Mouse (Mus musculus) heart, adult 11 months (tissue): ENCODE results near the gene Krtap19-5.

Experiments
- DNase-seq: peaks from one replicate; pipeline ENCODE4 v3.0.0; 2022

Gene Krtap19-5

GRCm38 (mm10) chr16:88896357-88896756 is at the start of gene Krtap19-5:
Gene Krtap19-5 (minus strand): TSS chr16:88896457.
- DNase-seq, result no peak

DNA sequence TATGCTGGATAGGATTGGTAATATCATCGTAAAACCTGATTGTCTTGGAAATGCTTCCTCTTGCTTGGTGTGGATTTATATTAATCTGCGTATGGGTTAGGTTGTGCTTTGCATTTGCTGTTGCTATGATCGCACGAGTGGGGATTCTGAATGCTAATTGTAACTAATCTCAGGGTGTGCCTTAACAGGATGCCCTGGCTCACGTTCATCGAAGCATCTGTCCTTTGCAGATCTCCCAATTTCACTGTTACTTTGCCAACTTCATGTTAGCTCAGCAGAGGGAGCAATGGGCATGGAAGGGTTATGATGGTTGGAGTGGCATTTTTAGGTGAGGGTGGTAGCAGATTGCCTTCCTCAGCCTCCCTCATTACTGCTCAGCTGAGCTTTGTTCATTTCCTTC is 44.8 kb upstream of the Krtap19-5 start:
- no peak for DNase-seq

GRCm38 (mm10) chr16:88938252-88938651 is 42.0 kb upstream of the Krtap19-5 start:
- DNase-seq, result no peak

DNA sequence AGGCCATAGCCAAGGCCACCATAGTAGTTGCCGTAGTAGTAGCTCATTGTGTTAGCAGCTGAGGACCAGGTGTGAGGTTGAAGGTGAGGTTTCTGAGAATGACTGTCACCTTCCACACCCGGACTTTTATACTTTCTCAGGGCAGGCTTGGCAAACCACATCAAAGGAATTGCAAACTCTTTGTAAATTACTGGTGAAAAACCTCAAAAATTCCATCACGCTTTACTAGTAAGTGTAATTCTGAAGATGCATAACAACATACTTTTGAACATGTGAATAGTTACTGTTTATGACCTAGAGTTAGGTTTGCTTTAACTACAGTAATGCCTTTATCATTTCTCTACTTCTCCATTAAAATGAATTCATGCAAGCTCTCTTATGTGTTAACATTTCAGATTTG is 35.9 kb upstream of the Krtap19-5 start, which contains the start of gene Krtap19-9b:
TSS of gene Krtap19-9b (minus strand) at position 101 of the 400 bp plus-strand sequence.
- DNase-seq, result no peak

GRCm38 (mm10) chr16:88886870-88887269 is 9.4 kb downstream of the Krtap19-5 start:
- DNase-seq, result no peak

DNA sequence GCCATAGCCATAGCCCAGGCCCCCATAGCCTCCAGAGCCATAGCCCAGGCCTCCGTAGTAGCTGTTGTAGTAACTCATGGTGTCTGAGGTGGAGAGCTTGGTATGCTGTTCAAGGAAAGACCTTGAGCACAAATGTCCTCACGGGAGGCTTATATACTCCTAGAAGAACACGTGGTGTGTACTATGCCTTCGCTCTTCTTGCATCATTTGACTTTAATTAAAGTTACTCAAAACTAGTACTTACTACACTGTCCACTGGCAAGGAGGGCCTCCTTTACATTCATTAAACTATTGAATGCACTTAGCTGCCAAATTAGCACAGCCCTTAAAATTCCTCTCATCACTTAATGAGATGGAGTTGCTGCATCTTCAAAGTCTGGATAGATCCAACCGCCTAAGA is 11.3 kb downstream of the Krtap19-5 start, which contains the start of gene Krtap19-4:
TSS of gene Krtap19-4 (minus strand) at position 101 of the 400 bp plus-strand sequence.
- no peak for DNase-seq

- no peak for DNase-seq
Observed at GRCm38 (mm10) chr16:88877938-88878337, 18.3 kb downstream of the Krtap19-5 start, which contains the start of gene Krtap19-3. Gene Krtap19-3 (minus strand): TSS chr16:88878038.

DNA sequence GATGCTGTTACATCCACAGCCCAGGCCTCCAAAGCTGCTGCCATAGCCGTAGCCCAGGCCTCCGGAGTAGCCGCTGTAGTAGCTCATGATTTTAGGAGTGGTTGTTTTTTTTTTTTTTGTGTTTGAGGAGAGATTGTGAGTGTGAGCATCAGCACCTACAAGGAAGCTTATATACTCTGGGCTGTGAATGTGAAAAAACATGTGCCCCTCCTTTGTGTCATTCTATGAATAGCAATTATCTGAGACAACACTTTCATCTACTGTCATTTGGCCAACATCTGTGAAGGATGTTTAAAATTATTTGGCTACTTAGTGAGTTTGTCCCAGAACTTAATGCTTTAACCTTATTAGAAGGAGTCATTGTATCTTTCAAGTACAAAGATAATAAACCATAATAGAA is 22.1 kb downstream of the Krtap19-5 start, which contains the start of gene Krtap19-2:
TSS of gene Krtap19-2 (minus strand) at position 101 of the 400 bp plus-strand sequence.
- DNase-seq, result no peak

GRCm38 (mm10) chr16:88869311-88869710 is 26.9 kb downstream of the Krtap19-5 start, which contains the start of gene Krtap19-1:
Gene Krtap19-1 (minus strand): TSS chr16:88869411.
- no peak for DNase-seq

DNA sequence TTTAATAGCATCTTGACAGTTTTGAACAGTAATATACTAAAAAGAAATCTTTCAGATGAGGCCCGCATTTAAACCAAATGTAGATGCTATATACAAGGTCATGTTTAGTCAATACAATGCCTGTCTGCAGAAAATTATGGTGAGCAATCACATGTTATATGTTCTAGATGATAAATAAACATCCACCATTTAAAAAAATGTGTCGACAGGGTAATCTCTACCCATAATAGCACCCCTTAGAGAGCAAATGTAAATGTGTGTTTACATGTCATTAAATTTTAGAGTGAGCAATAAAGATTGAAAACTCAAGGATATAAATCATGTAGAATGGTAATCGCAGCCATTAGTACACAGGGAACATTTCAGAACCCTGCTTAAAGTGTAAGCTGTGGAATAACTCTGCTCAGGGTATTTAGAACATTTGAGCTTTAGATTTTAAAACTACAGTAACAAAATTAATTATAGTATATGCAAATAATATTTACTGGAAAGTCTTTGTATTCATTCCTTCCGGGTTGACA is 31.3 kb downstream of the Krtap19-5 start:
- DNase-seq, result no peak

DNA sequence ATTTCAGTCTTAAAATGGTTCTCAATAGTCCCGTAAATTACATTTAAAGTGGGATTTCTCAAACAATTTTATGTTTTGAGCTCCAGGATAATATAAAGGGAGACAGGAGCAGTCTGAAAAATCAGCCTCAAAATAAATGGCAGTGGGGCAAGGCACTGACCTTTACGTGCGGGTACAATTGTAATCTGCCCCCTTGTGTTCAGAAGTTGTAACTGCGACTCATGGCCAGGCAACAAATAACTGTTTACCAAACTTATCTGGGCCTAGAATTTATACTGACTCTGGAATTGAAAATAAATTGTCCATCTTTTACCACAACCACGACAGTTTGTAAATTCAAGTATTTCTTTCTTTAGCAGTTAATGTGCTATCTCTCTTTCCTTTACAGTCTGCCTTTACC is 44.8 kb downstream of the Krtap19-5 start:
- no peak for DNase-seq

- no peak for DNase-seq
Observed at GRCm38 (mm10) chr16:88848558-88848957, 47.7 kb downstream of the Krtap19-5 start.

GRCm38 (mm10) chr16:88847363-88847762 is 48.9 kb downstream of the Krtap19-5 start:
- DNase-seq, result no peak
